Mouse (Mus musculus) T-helper 1 cell (primary cell): ENCODE results near the gene Pinlyp.

Source experiments
- in situ Hi-C: fragments of 300-600 bp; cut with MboI, MseI; formaldehyde crosslinking; loops from one replicate; pipeline ENCODE4 v1.15.1; 2025; ENCODE audit warnings: high pct_unique_total_duplicates

Pinlyp gene

DNA sequence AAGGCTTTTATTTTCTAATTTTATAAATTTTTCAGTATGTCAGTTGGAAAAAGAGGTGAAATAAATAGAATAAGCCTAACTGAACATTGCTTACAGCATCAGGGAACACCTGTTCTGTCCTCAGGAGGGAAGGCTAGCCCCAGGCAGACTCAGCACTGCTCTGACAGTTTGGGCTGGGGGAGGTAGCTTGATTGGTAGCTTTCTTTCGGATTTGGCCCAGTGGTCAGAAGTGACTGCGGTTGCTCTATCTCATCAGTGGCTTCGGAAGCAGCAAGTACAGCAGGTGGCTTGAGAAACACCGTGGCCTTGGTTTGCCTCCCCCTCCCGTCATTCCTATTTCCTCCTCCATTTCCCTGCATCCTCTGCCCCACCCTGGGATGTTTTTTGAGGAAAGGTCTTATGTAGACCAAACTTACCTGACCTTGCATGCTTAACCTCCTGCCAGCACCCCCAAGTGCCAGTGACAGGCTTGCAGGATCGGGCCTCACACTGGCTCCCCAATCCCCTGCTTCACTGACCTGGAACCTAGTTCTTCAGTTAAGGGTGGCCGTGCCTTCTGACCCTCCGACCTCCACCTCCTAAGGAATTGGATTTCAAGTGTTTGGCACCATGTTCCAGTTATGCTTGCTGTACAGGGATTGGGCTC is 17.4 kb upstream of the Pinlyp start:
- in situ Hi-C loops, result no loop called here

DNA sequence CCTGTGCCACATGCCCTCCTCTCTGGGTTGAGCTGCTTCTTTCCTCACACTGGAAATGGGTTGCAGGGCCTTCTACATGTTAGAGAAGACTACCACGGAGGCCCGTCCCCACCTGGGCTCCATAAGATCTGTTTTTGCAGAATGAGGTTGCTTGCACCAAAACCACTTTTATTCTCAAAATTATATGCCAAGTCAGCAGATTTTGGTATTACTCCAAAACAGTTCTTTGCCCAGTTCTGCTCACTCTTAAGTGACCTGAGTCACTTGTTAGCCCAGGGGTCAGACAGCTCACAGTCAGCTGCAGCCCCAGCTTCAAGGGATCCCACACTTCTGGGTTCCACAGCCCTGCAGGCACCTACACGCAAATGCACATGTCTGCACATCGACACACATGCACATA is 15.5 kb upstream of the Pinlyp start:
- in situ Hi-C loops, result no loop called here

- in situ Hi-C loops, result no loop called here
Observed at GRCm38 (mm10) chr7:24555786-24556185, 9.9 kb upstream of the Pinlyp start.

- in situ Hi-C loops, result no loop called here
Observed at GRCm38 (mm10) chr7:24551985-24552759, 6.3 kb upstream of the Pinlyp start.

DNA sequence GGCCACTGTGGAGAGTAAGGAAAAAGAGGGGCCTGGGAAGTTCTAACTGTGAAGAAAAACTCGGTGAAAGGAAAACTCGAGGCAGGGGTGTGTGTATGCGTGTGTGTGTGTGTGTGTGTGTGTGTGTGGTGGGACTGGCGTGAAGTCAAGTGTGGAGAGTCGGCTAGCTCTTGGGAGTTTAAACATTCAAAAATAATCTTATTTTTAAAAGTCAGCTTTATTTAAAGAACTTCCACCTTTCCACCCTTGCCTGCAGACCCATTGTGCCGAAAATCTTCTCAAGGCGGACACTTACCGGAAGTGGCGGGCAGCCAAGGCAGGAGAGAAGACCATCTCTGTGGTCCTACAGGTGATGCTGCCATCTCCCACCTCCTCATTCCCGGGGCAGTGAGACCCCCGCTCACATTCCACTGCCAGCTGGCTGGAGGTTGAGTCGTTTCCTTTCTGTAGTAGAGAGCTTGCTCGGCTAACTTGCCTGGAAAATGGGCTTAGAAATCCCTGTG is 1.7 kb upstream of the Pinlyp start:
- in situ Hi-C loops, result no loop called here

GRCm38 (mm10) chr7:24546634-24547389 is 894 bp upstream of the Pinlyp start:
- in situ Hi-C loops, result no loop called here

- in situ Hi-C loops, result no loop called here
Observed at GRCm38 (mm10) chr7:24544506-24544905, 1.4 kb downstream of the Pinlyp start.

- in situ Hi-C loops, result no loop called here
Observed at GRCm38 (mm10) chr7:24539686-24540085, 6.2 kb downstream of the Pinlyp start.

DNA sequence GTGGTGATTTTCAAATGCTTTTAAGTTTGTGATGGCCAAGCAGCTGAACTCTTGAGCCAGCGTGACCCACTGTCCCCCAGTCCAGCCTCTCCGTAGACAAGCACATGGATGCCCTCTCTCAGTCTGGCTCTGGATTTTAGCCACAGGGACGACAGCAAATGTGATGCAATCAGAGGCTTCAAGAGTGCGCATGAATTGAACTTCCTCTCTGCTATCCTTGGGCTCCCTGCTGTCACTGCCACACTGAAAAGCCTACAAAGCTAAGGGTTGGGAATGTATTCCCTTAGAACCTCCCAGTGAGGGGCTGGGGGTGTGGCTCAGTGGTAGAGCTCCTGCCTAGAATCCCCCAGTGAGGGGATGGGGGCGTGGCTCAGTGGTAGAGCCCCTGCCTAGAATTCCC is 7.2 kb downstream of the Pinlyp start:
- in situ Hi-C loops, result no loop called here

- in situ Hi-C loops, result no loop called here
Observed at GRCm38 (mm10) chr7:24538154-24538553, 7.8 kb downstream of the Pinlyp start.

- in situ Hi-C loops, result no loop called here
Observed at GRCm38 (mm10) chr7:24537591-24537990, 8.3 kb downstream of the Pinlyp start.

- in situ Hi-C loops, result no loop called here
Observed at GRCm38 (mm10) chr7:24537081-24537480, 8.8 kb downstream of the Pinlyp start.

GRCm38 (mm10) chr7:24534301-24534700 is 11.6 kb downstream of the Pinlyp start:
- in situ Hi-C loops, result no loop called here

GRCm38 (mm10) chr7:24533806-24534205 is 12.1 kb downstream of the Pinlyp start:
- in situ Hi-C loops, result no loop called here

DNA sequence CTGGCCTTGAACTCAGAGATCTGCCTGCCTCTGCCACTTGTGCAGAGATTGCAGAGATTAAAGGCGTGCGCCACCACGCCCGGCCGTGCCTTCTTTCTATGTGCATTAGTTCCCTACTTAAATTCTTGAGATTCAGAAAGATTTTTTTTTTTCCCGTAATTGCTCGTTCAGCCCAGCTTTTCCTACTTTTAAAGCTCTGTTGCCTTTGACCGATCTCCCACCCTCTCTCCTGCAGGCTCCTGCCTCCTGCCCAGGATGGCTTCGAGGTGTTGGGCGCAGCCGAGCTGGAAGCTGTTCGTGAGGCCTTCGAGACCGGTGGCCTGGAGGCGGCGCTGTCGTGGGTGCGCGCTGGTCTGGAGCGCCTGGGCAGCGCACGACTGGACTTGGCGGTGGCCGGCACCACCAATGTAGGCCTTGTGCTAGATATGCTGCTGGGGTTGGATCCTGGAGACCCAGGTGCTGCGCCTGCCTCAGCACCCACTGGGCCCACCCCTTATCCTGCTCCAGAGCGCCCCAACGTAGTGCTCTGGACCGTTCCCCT is 12.8 kb downstream of the Pinlyp start:
- in situ Hi-C loops, result no loop called here

DNA sequence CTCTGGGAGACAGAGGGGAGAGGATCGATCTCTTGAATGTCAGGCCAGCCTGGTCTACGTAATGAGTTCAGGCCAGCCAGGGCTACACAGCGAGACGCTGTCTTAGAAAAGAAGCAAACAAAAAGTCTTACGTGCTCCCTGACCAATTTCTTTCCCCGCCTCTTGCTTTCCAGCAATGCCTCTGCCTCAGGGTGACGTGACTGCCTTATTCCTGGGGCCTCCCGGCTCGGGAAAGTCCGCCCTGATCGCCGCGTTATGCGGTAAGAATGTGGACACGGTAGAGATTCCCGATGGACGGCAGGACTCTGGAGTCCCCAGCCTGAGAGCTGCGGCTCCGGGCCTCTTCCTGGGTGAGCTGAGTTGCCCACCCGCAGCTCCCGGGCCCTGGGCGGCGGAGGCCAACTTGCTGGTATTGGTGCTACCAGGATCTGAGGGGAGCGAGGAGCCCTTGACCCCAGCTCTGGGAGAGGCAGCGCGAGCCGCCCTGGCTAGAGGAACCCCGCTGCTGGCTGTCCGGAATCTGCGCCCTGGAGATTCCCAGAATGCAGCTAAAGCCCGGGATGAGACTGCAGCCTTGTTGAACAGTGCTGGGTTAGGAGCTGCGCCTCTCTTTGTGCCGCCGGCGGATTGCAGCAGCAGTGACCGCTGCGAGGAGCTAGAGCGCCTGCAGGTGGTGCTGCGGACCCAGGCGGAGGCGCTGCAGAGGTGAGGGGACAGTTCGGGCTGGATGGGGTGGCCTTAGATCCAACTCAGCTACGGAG is 14.5 kb downstream of the Pinlyp start:
- in situ Hi-C loops, result no loop called here

DNA sequence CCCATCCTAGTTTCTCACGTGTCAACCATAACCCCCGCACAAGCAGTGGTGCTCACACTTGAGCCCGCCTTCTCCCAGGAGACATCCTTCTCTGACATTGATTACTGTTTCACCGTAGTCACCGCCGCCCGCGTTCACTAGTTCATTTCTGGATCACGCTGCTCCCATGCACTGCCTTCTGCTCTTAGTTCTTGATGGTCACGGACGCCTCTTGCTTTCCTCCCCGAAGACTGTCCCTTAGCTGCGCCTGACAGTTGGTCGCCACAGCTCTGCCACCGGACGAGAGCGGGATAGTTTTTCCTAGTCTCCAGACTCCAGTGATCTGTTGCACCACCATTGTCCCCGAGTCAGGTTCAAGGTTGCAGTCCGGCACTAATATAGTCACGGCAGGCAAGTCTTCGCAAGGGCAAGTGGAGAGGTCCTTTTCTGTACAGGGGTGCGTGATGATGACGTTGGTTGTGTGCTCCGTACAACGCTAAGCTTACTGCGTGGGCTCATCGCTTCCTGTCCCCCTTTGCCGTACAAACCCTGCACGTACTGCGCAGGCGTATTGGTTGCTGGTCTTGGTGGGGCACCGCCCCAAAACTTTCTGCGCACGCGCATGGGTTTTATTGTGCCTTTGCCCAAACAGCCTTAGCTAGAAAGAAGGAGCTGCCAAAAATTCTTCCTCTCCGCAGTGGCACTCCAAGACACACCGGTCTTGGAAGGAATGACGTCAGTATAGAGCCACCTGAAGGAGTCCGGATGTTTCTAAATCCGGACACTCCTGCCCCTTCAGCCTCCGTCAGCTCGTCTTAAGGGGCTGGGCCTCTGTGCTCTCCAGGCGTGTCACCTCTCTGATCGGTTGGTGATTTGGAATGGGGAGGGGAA is 15.6 kb downstream of the Pinlyp start, which contains the start of gene Irgq:
Gene Irgq, plus strand, starts transcription at position 628 of the 870 bp plus-strand sequence.
- in situ Hi-C loops, result no loop called here

- in situ Hi-C loops, result no loop called here
Observed at GRCm38 (mm10) chr7:24529580-24529979, 16.3 kb downstream of the Pinlyp start.

GRCm38 (mm10) chr7:24528861-24529260 is 17.1 kb downstream of the Pinlyp start:
- in situ Hi-C loops, result no loop called here

- in situ Hi-C loops, result no loop called here
Observed at GRCm38 (mm10) chr7:24525686-24526420, 20.1 kb downstream of the Pinlyp start.
